Mouse (Mus musculus) liver, adult 2 months (tissue): ENCODE measurements at regions not wholly inside any gene's neighbourhood (a gene's known extent, or its start where the extent isn't known, plus 50 kb on each side); places are given as distances from the start of the nearest gene placed in this dataset.

Source experiments
- DNase-seq: peaks from one replicate; pipeline ENCODE4 v3.0.0-alpha.2; 2011; ENCODE audit warnings: low read depth, low spot score; ENCODE audit errors: extremely low read depth
- H3K27ac ChIP-seq: fragments of 200-500 bp; replicated peaks from 2 replicates; pipeline ENCODE4 v1.5.1; 2012; ENCODE audit warnings: low read depth, mild to moderate bottlenecking, control low read depth, inconsistent platforms, low read length; ENCODE audit not compliant: insufficient read depth
- H3K27me3 ChIP-seq: fragments of 200-500 bp; 2 replicates; pipeline ENCODE4 v1.6.1; 2012; ENCODE audit warnings: mild to moderate bottlenecking, moderate library complexity, low read length, inconsistent platforms; ENCODE audit not compliant: control insufficient read depth, insufficient read depth
- H3K36me3 ChIP-seq: fragments of 200-500 bp; 2 replicates; pipeline ENCODE4 v1.6.1; 2012; ENCODE audit warnings: low read length, inconsistent platforms; ENCODE audit not compliant: control insufficient read depth, insufficient read depth
- H3K4me1 ChIP-seq: fragments of 200-500 bp; 2 replicates; pipeline ENCODE4 v1.6.1; 2011; ENCODE audit warnings: low read length; ENCODE audit not compliant: control insufficient read depth, insufficient read depth
- H3K4me3 ChIP-seq: fragments of 200-500 bp; 2 replicates; pipeline ENCODE4 v1.5.1; 2011; ENCODE audit warnings: low read depth, mild to moderate bottlenecking, control low read depth, low read length, moderate library complexity; ENCODE audit not compliant: insufficient read depth
- H3K79me2 ChIP-seq: fragments of 200-500 bp; 2 replicates; pipeline ENCODE4 v1.6.1; 2012; ENCODE audit warnings: inconsistent platforms, mild to moderate bottlenecking, low read length, moderate library complexity; ENCODE audit not compliant: control insufficient read depth, insufficient read depth
- H3K9ac ChIP-seq: fragments of 200-500 bp; 2 replicates; pipeline ENCODE4 v1.6.1; 2012; ENCODE audit warnings: low read depth, mild to moderate bottlenecking, control low read depth, inconsistent platforms, low read length
- CTCF ChIP-seq: fragments of 200-500 bp; IDR thresholded peaks from 2 replicates; pipeline ENCODE4 v1.5.1; 2011; ENCODE audit warnings: low read depth, low read length, control low read depth
- POLR2A ChIP-seq: fragments of 200-500 bp; IDR thresholded peaks from 2 replicates; pipeline ENCODE4 v1.6.1; 2011; ENCODE audit warnings: low read length, control low read depth; ENCODE audit not compliant: insufficient read depth; ENCODE audit errors: extremely low read depth
- WGBS: fragments of 180-500 bp; shearing (Covaris S2); methylation state at CpG from one replicate; pipeline ENCODE4 v1.1.7; 2018; 5-methylcytosine and 5-hydroxymethylcytosine counted together

- Histone ChIP-seq H3K9ac (no peak overlapping the region), H3K4me1 (no peaks in the 10 kb centered on the region), H3K79me2 (no peaks in the 10 kb centered on the region), H3K27ac (no peak overlapping the region), H3K36me3 (no peaks in the 10 kb centered on the region), H3K27me3 (no peaks in the 10 kb centered on the region), H3K4me3 (no peak overlapping the region)
- TF ChIP-seq POLR2A: no peak
- TF ChIP-seq CTCF: no peak
- DNase-seq: no peak
- 30% methylated on average over 1 of the region's 1 CpGs for WGBS
These were observed 326.3 kb upstream of the Rsrc1 start for GRCm38 (mm10) chr3:66654860-66655259.

GRCm38 (mm10) chr3:66656458-66656857, 324.7 kb upstream of the Rsrc1 start:
- 81% methylated on average over 5 of the region's 5 CpGs for WGBS
- no peaks in the 10 kb centered on the region for H3K4me1 ChIP-seq
- TF ChIP-seq POLR2A: no peak
- TF ChIP-seq CTCF: no peak
- no peaks in the 10 kb centered on the region for H3K79me2 ChIP-seq
- no peak overlapping the region for H3K4me3 ChIP-seq
- H3K36me3 ChIP-seq: no peaks in the 10 kb centered on the region
- no peak overlapping the region for H3K9ac ChIP-seq
- H3K27ac ChIP-seq: no peak overlapping the region
- no peaks in the 10 kb centered on the region for H3K27me3 ChIP-seq
- DNase-seq: no peak

- H3K79me2 ChIP-seq: no peaks in the 10 kb centered on the region
- H3K36me3 ChIP-seq: no peaks in the 10 kb centered on the region
- DNase-seq: no peak
- 50% methylated on average over 5 of the region's 5 CpGs for WGBS
- no peak overlapping the region for H3K9ac ChIP-seq
- H3K27ac ChIP-seq: no peak overlapping the region
- TF ChIP-seq POLR2A (no peak), CTCF (no peak)
- no peaks in the 10 kb centered on the region for H3K27me3 ChIP-seq
- no peaks in the 10 kb centered on the region for H3K4me1 ChIP-seq
- no peak overlapping the region for H3K4me3 ChIP-seq
These were observed 320.6 kb upstream of the Rsrc1 start for GRCm38 (mm10) chr3:66660555-66660954.

GRCm38 (mm10) chr3:66661826-66662618, 319.2 kb upstream of the Rsrc1 start:
- H3K4me3 ChIP-seq: no peak overlapping the region
- H3K27me3 ChIP-seq: no peaks in the 10 kb centered on the region
- H3K36me3 ChIP-seq: no peaks in the 10 kb centered on the region
- no peak overlapping the region for H3K27ac ChIP-seq
- no peak overlapping the region for H3K9ac ChIP-seq
- no peak for DNase-seq
- no peak for TF ChIP-seq POLR2A
- no peak for TF ChIP-seq CTCF
- H3K79me2 ChIP-seq: no peaks in the 10 kb centered on the region
- 72% methylated on average over 8 of the region's 8 CpGs for WGBS
- H3K4me1 ChIP-seq: no peaks in the 10 kb centered on the region

- Histone ChIP-seq H3K27ac (no peak overlapping the region), H3K9ac (no peak overlapping the region), H3K79me2 (no peaks in the 10 kb centered on the region), H3K36me3 (no peaks in the 10 kb centered on the region), H3K27me3 (no peaks in the 10 kb centered on the region), H3K4me3 (no peak overlapping the region), H3K4me1 (no peaks in the 10 kb centered on the region)
- TF ChIP-seq POLR2A (no peak), CTCF (no peak)
- no peak for DNase-seq
- WGBS: 49% methylated on average over 8 of the region's 8 CpGs
These were observed 297.5 kb upstream of the Rsrc1 start for GRCm38 (mm10) chr3:66683589-66684286.
